Mouse (Mus musculus) bone marrow macrophage, adult 2 months (primary cell): ENCODE measurements around the gene Gnb1l.

Experiments
- CTCF ChIP-seq: IDR thresholded peaks from 2 replicates; pipeline ENCODE4 v1.5.1; 2012; ENCODE audit warnings: low read depth, mild to moderate bottlenecking, low read length, moderate library complexity
- POLR2A ChIP-seq: IDR thresholded peaks from 2 replicates; pipeline ENCODE4 v1.6.1; 2012; ENCODE audit warnings: mild to moderate bottlenecking, low read depth, low read length, borderline replicate concordance

GRCm38 (mm10) chr16:18556461-18556860 is 57.9 kb downstream of the Gnb1l start:
- no peak for TF ChIP-seq CTCF
- TF ChIP-seq POLR2A = no peak
